Mouse (Mus musculus) liver, postnatal 0 days (tissue): ENCODE measurements around the gene Vars2. TPM values are rescaled to one million over a fixed set of nuclear protein-coding genes. Genes with fewer than 3 reads are reported as not detected.

Experiments
- ATAC-seq: fragments of 200-750 bp; cut with Nextera tagmentation; 2 replicates; pipeline ENCODE4 v1.8.0; 2017; ENCODE audit warnings: mild to moderate bottlenecking, moderate library complexity
- DNase-seq: peaks from one replicate; pipeline ENCODE4 v3.0.0-alpha.2; 2016
- H3K27ac ChIP-seq: fragments of 300-500 bp; sonication (generic); 2 replicates; pipeline ENCODE4 v1.5.1; 2014; ENCODE audit warnings: antibody characterized with exemption, moderate library complexity, mild to moderate bottlenecking, low read depth
- H3K27me3 ChIP-seq: fragments of 300-500 bp; sonication (generic); 2 replicates; pipeline ENCODE4 v1.6.1; 2014; ENCODE audit warnings: low read length, control low read depth, mixed read lengths; ENCODE audit not compliant: insufficient read depth
- H3K36me3 ChIP-seq: fragments of 300-500 bp; sonication (generic); replicated peaks from 2 replicates; pipeline ENCODE4 v1.6.1; 2014; ENCODE audit warnings: mild to moderate bottlenecking, control low read depth, low read length, moderate library complexity, mixed read lengths; ENCODE audit not compliant: insufficient read depth
- H3K4me1 ChIP-seq: fragments of 300-500 bp; sonication (generic); 2 replicates; pipeline ENCODE4 v1.6.1; 2014; ENCODE audit warnings: antibody characterized with exemption, mild to moderate bottlenecking, control low read depth; ENCODE audit not compliant: insufficient read depth
- H3K4me2 ChIP-seq: fragments of 300-500 bp; sonication (generic); 2 replicates; pipeline ENCODE4 v1.6.1; 2014; ENCODE audit warnings: low read depth, mild to moderate bottlenecking, low read length, moderate library complexity, mixed read lengths
- H3K4me3 ChIP-seq: fragments of 300-500 bp; sonication (generic); 2 replicates; pipeline ENCODE4 v1.5.1; 2014; ENCODE audit warnings: low read depth, low read length
- H3K9ac ChIP-seq: fragments of 300-500 bp; sonication (generic); replicated peaks from 2 replicates; pipeline ENCODE4 v1.6.1; 2014; ENCODE audit warnings: mild to moderate bottlenecking, moderate library complexity
- H3K9me3 ChIP-seq: fragments of 300-500 bp; sonication (generic); 2 replicates; pipeline ENCODE4 v1.6.1; 2016; ENCODE audit warnings: mild to moderate bottlenecking, control low read depth, low read length, mixed read lengths
- CTCF ChIP-seq: sonication (generic); IDR thresholded peaks from 2 replicates; pipeline ENCODE4 v1.5.1; 2016; ENCODE audit warnings: antibody characterized with exemption, low read depth
- EP300 ChIP-seq: IDR thresholded peaks from 2 replicates; pipeline ENCODE4 v1.6.1; 2016; ENCODE audit warnings: antibody characterized with exemption, low read depth, mild to moderate bottlenecking
- WGBS: fragments of 180-500 bp; shearing (Covaris S2); extraction: QIAGEN DNeasy Blood & Tissue Kit; methylation state at CpG from one replicate; pipeline ENCODE4 v1.1.7; 2014; ENCODE audit not compliant: insufficient replicate concordance; 5-methylcytosine and 5-hydroxymethylcytosine counted together
- polyA plus RNA-seq: library from polyadenylated mRNA; unstranded; fragments of >200 nt; fragmentation: Nextera tagmentation; extraction: Ambion mirVana; gene quantifications from 2 replicates; pipeline ENCODE4 v1.2.1, GENCODE M21; 2015

The Vars2 gene
- polyA plus RNA-seq, 1 experiment from 2014 or later = 4.6 TPM

GRCm38 (mm10) chr17:35643609-35644236 lies 23.7 kb downstream of the Vars2 start, which contains the start of gene Mucl3:
Gene Mucl3, minus strand, starts transcription at chr17:35643695.
- Histone ChIP-seq H3K4me2 (no peak within 1 kb of the TSS), H3K27ac (no peak within 1 kb of the TSS), H3K27me3 (no peaks in the 10 kb centered on the region; the same call in none of the 2 replicates), H3K36me3 (no peaks in the 10 kb centered on the region), H3K9ac (no peak within 1 kb of the TSS), H3K4me3 (no peak within 1 kb of the TSS), H3K9me3 (no peaks in the 10 kb centered on the region), H3K4me1 (no peaks in the 10 kb centered on the region)
- no peak for TF ChIP-seq EP300
- TF ChIP-seq CTCF = no peak
- ATAC-seq = no peak; the same call in 1 of the 2 replicates
- no peak for DNase-seq
- WGBS = 61% methylated on average over 13 of the region's 13 CpGs

DNA sequence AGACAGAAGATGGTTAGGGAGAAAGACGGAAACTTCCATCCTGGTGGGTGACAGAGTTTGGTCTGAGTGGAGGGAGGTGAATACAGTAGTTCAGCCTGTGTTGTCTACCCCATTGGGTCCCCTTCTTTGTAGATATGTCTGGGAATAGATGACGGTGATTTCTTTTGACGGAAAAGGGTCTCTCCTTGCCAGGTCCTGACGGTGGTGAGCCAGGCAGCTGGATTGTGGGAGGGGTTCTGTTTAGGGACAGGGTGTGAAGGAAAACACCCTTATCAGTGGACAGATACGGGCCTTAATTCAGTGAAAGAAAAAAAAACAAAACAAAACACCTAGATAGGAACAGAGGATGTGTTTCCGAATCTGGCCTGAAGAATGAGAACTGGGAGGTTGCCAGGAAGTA lies 28.0 kb downstream of the Vars2 start:
- H3K36me3 ChIP-seq = no peaks in the 10 kb centered on the region
- no peak overlapping the region for H3K4me3 ChIP-seq
- TF ChIP-seq CTCF (no peak), EP300 (no peak)
- H3K4me2 ChIP-seq = no peak overlapping the region
- no peaks in the 10 kb centered on the region for H3K9me3 ChIP-seq
- ATAC-seq (no peak), DNase-seq (no peak)
- no peak overlapping the region for H3K9ac ChIP-seq
- H3K27me3 ChIP-seq = peaks cover 14% of the 10 kb centered on the region
- H3K4me1 ChIP-seq = peaks cover 3% of the 10 kb centered on the region; the same call in 1 of the 2 replicates
- no peak overlapping the region for H3K27ac ChIP-seq
- 55% methylated on average over 6 of the region's 6 CpGs for WGBS

DNA sequence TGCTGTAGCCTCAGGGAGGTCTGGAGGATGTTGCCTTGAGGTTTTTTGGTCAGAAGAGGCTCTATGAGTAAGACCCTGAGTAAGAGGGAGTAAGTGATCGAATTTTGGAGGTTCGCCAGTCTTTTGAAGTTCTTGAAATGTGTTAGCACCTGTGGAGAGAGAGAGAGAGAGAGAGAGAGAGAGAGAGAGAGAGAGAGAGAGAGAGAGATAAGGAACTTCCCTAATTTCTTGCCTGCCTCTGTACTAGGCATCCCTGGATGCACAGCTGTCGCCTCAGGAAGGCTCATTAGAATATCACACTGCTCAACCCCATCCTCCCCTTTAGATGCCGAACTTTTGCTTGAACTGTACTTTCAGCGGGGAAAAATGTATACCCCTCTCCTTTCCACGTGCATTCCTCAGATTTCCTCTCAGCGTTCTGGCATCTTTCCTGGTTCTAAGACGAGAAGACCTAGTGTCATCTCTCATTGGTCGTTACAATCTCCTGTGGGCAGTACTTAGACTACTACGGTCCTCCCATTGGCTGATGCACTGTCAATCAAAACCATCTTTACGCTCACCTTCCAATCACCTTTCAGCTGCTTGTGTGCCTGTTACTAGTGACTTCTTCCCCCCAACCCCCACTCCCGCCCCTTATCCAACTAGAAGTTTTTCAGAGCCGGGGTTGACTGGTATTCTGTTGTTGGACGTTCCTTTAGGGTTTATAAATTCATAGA lies 28.8 kb downstream of the Vars2 start:
- H3K9me3 ChIP-seq = no peaks in the 10 kb centered on the region
- H3K27ac ChIP-seq = no peak overlapping the region
- H3K4me1 ChIP-seq = peaks cover 3% of the 10 kb centered on the region; the same call in 1 of the 2 replicates
- no peak for TF ChIP-seq EP300
- TF ChIP-seq CTCF = no peak
- peaks cover 14% of the 10 kb centered on the region for H3K27me3 ChIP-seq
- H3K4me3 ChIP-seq = no peak overlapping the region
- WGBS = 18% methylated on average over 14 of the region's 14 CpGs
- H3K4me2 ChIP-seq = no peak overlapping the region
- no peaks in the 10 kb centered on the region for H3K36me3 ChIP-seq
- ATAC-seq = peak; percentile 62
- DNase-seq = peak; percentile 38
- no peak overlapping the region for H3K9ac ChIP-seq

GRCm38 (mm10) chr17:35636363-35636762 lies 31.0 kb downstream of the Vars2 start:
- DNase-seq (peak; percentile 54), ATAC-seq (no peak)
- Histone ChIP-seq H3K4me3 (no peak overlapping the region), H3K9me3 (no peaks in the 10 kb centered on the region), H3K36me3 (no peaks in the 10 kb centered on the region), H3K4me1 (peaks cover 3% of the 10 kb centered on the region; the same call in 1 of the 2 replicates), H3K4me2 (no peak overlapping the region), H3K9ac (no peak overlapping the region), H3K27me3 (peaks cover 14% of the 10 kb centered on the region), H3K27ac (no peak overlapping the region)
- 34% methylated on average over 5 of the region's 5 CpGs for WGBS
- TF ChIP-seq CTCF (no peak), EP300 (no peak)

DNA sequence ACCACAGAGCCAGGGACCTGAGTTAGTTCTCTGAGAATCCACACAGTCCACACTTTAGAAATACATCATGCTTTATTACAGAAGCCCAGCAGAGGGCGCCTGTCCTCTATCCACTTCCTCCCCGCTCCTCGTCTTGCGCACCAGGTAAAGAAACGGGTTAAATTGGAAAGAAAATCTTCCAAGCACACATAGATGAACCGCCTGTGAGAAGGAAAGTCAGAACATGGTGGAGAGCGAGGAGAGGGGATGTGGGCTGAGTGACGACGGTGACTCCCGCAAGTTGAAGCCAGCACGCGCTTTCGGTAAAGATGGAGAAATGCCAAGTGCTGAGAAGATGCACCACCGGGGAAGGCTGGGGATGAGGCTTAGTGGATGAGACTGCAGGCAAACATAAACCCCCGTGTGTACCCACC lies 31.7 kb downstream of the Vars2 start:
- H3K4me2 ChIP-seq = peak overlapping the region; percentile 69
- peaks cover 3% of the 10 kb centered on the region; the same call in 1 of the 2 replicates for H3K4me1 ChIP-seq
- H3K9ac ChIP-seq = no peak overlapping the region
- peaks cover 14% of the 10 kb centered on the region for H3K27me3 ChIP-seq
- WGBS = 2% methylated on average over 15 of the region's 15 CpGs
- TF ChIP-seq EP300 (no peak), CTCF (peak; percentile 80)
- H3K4me3 ChIP-seq = peak overlapping the region; percentile 31
- H3K27ac ChIP-seq = no peak overlapping the region
- ATAC-seq (peak; percentile 50; the same call in 1 of the 2 replicates), DNase-seq (peak; percentile 66)
- H3K9me3 ChIP-seq = no peaks in the 10 kb centered on the region
- no peaks in the 10 kb centered on the region for H3K36me3 ChIP-seq

GRCm38 (mm10) chr17:35635202-35635601 lies 32.2 kb downstream of the Vars2 start:
- H3K4me3 ChIP-seq = no peak overlapping the region
- peaks cover 3% of the 10 kb centered on the region; the same call in 1 of the 2 replicates for H3K4me1 ChIP-seq
- no peak overlapping the region for H3K27ac ChIP-seq
- H3K9me3 ChIP-seq = no peaks in the 10 kb centered on the region
- 94% methylated on average over 3 of the region's 3 CpGs for WGBS
- no peak for DNase-seq
- H3K4me2 ChIP-seq = no peak overlapping the region
- ATAC-seq = no peak
- H3K9ac ChIP-seq = no peak overlapping the region
- no peaks in the 10 kb centered on the region for H3K36me3 ChIP-seq
- TF ChIP-seq CTCF (peak; percentile 25; the same call in 1 of the 2 replicates), EP300 (no peak)
- H3K27me3 ChIP-seq = peaks cover 14% of the 10 kb centered on the region; the same call in 1 of the 2 replicates
